Mouse (Mus musculus): Measurements from ENCODE around the gene Cpt1c. TPM values are rescaled to one million over a fixed set of nuclear protein-coding genes. Genes with fewer than 3 reads are reported as not detected.
A peak's percentile ranks its signal among the peaks of the same experiment; 100 is the strongest.
"Not testable (repeated sequence)": the region's sequence is repeated elsewhere in the genome, so short reads cannot be mapped to it uniquely, and the experiment has no call there.

Gene Cpt1c
- polyA plus RNA-seq (2012; rRNA removed), result 5.2 and 7.6 TPM in 2 replicates

DNA sequence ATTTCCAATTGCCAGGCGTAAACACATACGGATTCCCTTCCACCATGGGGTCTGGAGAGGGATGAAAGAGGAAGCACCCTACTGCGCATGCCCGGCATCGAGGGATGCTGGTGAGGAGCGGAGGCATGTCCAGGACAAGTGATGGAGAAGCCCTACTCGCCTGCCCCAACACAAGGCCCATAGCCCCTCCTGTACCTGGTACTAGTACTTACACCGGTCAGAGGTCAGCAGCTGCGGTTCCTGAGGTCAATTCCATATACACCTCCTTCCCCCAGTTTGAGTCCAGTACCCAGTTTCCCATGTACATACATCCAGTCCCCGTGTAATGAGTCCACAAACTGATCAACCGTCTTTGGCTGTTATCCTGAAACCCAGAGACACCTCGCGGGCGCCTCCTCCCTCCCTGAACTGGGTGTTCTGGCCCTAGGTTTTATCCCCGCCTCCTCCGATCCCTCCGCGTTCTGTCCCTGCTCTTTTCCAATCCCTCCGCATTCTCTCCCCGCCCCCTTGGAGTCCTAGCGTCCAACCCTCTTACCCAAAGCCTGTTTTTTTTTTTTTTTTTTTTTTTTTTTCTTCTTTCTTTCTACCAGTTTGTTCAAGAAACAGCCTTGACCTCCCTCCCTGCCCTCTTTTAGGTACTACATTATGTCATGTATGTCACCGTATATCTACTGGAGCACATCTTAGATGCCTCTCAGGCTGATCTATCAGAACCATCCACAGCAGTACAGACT lies at the start of gene Cpt1c:
TSS of gene Cpt1c (minus strand) at position 469 of the 734 bp plus-strand sequence.
- no peak within 1 kb of the TSS for H3K27ac ChIP-seq (ENCODE audit: insufficient read depth, low read depth, low read length)
- peak within 1 kb of the TSS; percentile 57 for H3K4me3 ChIP-seq (ENCODE audit: low read depth, low read length)
- peaks cover 5% of the 10 kb centered on the region for H3K4me1 ChIP-seq (ENCODE audit: control insufficient read depth, insufficient read depth, insufficient read length, low read length)
- 8% methylated on average over 22 of the region's 22 CpGs for WGBS
- H3K27me3 ChIP-seq (ENCODE audit: control insufficient read depth, insufficient read depth, low read length), result no peaks in the 10 kb centered on the region
- peaks cover 23% of the 10 kb centered on the region for H3K36me3 ChIP-seq (ENCODE audit: control insufficient read depth, insufficient read depth, low read length)
- TF ChIP-seq POLR2A (IDR thresholded peaks at IDR 0.05; ENCODE audit: low read depth, low read length) (0 out of 2 replicates have a peak, but pooled peaks have one; percentile 8), CTCF (IDR thresholded peaks at IDR 0.05; ENCODE audit: extremely low read depth, insufficient read length, insufficient replicate concordance, low read depth, low read length) (no peak)

DNA sequence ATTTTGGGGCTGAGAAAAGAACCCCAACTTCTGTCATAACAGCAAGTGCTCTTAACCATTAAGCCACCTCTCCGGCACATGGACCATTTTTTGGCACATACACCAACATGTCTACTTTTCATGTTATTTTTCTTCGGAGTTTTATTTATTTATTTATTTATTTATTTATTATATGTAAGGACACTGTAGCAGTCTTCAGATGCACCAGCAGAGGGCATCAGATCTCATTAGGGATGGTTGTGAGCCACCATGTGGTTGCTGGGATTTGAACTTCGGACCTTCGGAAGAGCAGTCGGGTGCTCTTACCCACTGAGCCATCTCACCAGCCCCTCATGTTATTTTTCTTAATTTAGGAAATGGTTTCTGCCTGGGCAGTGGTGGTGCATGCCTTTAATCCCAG lies 49.1 kb upstream of the Cpt1c start:
- peaks cover 14% of the 10 kb centered on the region for H3K36me3 ChIP-seq (ENCODE audit: control insufficient read depth, insufficient read depth, low read length)
- not testable (repeated sequence) for H3K4me3 ChIP-seq (ENCODE audit: low read depth, low read length); H3K4me1 ChIP-seq (ENCODE audit: control insufficient read depth, insufficient read depth, insufficient read length, low read length); H3K27ac ChIP-seq (ENCODE audit: insufficient read depth, low read depth, low read length); H3K27me3 ChIP-seq (ENCODE audit: control insufficient read depth, insufficient read depth, low read length)
- 63% methylated on average over 5 of the region's 5 CpGs for WGBS
- TF ChIP-seq CTCF (IDR thresholded peaks at IDR 0.05; ENCODE audit: extremely low read depth, insufficient read length, insufficient replicate concordance, low read depth, low read length), result peak; percentile 31; the same call in 1 of the 2 replicates

DNA sequence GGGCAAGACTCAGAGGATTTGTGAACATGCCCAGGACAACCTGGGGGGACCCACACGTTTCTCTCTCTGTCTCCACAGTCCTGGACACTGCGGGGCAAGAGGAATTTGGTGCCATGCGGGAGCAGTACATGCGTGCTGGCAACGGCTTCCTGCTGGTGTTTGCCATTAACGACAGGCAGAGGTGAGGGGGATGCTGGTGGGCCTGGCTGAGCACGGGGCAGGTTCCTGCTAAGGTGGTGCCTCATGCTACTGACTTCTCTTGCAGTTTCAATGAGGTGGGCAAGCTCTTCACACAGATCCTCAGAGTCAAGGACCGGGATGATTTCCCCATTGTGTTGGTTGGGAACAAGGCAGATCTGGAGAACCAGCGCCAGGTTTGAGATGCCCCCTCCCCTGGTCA lies 45.6 kb upstream of the Cpt1c start:
- H3K27ac ChIP-seq (ENCODE audit: insufficient read depth, low read depth, low read length), result no peak overlapping the region
- TF ChIP-seq POLR2A (IDR thresholded peaks at IDR 0.05; ENCODE audit: low read depth, low read length), result no peak
- TF ChIP-seq CTCF (IDR thresholded peaks at IDR 0.05; ENCODE audit: extremely low read depth, insufficient read length, insufficient replicate concordance, low read depth, low read length), result no peak
- WGBS, result 83% methylated on average over 9 of the region's 9 CpGs

DNA sequence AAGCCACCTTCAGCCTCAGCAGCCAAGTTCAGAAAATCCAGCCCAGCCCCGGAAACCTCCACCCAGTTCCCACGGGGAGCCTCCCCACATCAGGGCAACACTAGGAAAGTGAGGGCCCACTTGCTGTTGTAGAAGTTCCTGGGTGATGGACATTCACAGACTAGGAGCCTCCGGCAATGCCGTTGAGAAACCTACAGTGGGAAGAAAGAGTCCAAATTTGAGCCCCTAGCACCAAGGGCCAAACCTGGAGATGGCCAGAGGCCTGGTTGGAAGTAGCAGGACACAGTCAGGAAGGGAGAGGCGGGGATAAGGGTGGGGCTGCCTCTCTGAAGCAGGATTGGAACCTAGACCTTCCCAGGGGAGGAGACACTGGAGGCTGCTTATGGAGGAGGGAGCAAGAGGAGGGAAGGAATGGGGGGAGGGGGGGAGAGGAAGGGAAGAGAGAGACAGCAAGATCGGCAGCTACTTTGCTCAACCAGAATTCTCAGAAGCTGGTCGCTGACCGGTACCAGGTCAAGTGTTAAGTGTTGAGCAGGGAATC lies 44.5 kb upstream of the Cpt1c start:
- Histone ChIP-seq H3K27me3 (ENCODE audit: control insufficient read depth, insufficient read depth, low read length) (no peaks in the 10 kb centered on the region), H3K4me1 (ENCODE audit: control insufficient read depth, insufficient read depth, insufficient read length, low read length) (peaks cover 5% of the 10 kb centered on the region; the same call in 1 of the 2 replicates), H3K36me3 (ENCODE audit: control insufficient read depth, insufficient read depth, low read length) (no peaks in the 10 kb centered on the region), H3K4me3 (ENCODE audit: low read depth, low read length) (peak overlapping the region; percentile 43), H3K27ac (ENCODE audit: insufficient read depth, low read depth, low read length) (peak overlapping the region; percentile 76)
- 35% methylated on average over 8 of the region's 8 CpGs for WGBS
- TF ChIP-seq CTCF (IDR thresholded peaks at IDR 0.05; ENCODE audit: extremely low read depth, insufficient read length, insufficient replicate concordance, low read depth, low read length), result no peak
- peak; percentile 32; the same call in 1 of the 2 replicates for TF ChIP-seq POLR2A (IDR thresholded peaks at IDR 0.05; ENCODE audit: low read depth, low read length)

More for the DNA sequence above, 45.6 kb upstream of the Cpt1c start:
- H3K4me1 ChIP-seq (ENCODE audit: control insufficient read depth, insufficient read depth, insufficient read length, low read length), result peaks cover 5% of the 10 kb centered on the region; the same call in 1 of the 2 replicates
- no peak overlapping the region for H3K4me3 ChIP-seq (ENCODE audit: low read depth, low read length)
- H3K36me3 ChIP-seq (ENCODE audit: control insufficient read depth, insufficient read depth, low read length), result no peaks in the 10 kb centered on the region
- H3K27me3 ChIP-seq (ENCODE audit: control insufficient read depth, insufficient read depth, low read length), result no peaks in the 10 kb centered on the region

DNA sequence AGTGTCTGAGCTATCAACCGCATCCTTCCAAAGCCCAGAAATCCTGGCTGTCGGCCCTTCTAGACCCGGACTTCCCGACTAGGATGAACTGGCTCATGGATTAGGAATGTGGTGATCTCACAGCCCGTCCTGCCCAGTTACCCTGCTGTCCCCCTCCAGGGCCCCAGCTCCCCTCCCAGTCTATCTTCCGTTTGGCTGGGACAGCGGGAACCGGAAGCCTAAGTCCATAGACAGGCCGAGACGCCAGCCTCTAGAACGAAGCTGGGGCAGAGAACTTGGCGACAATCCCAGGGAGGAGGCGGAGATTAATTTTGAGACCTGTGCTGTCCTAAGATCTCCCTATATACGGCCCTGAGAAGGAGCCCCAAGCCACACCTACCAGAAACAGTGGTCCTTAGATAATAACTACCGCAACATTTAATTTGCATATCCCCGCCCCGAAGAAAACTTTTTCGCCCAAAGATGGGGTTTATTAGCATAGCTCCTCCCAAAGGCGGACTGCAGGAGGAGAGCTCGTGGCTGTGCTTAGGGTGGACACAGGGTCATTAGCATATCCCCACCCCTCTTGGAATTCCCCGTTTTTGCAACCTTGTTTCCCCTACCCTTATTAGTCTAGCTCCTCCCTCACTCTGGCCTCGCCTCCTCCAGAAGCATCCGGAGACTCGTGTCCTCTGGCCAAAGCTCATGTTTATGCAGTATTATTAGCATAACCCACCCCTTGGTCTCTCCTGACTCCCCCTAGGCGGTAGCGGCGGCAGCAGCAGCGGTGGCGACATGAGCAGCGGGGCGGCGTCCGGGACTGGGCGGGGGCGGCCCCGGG lies 42.8 kb upstream of the Cpt1c start, which contains the start of gene Rras:
TSS of gene Rras (plus strand) at position 720 of the 820 bp plus-strand sequence.
- Histone ChIP-seq H3K4me1 (ENCODE audit: control insufficient read depth, insufficient read depth, insufficient read length, low read length) (peaks cover 5% of the 10 kb centered on the region; the same call in 1 of the 2 replicates), H3K36me3 (ENCODE audit: control insufficient read depth, insufficient read depth, low read length) (peaks cover 6% of the 10 kb centered on the region), H3K27me3 (ENCODE audit: control insufficient read depth, insufficient read depth, low read length) (no peaks in the 10 kb centered on the region), H3K27ac (ENCODE audit: insufficient read depth, low read depth, low read length) (peak within 1 kb of the TSS; percentile 97), H3K4me3 (ENCODE audit: low read depth, low read length) (peak within 1 kb of the TSS; percentile 68)
- peak; percentile 66; the same call in 1 of the 2 replicates for TF ChIP-seq POLR2A (IDR thresholded peaks at IDR 0.05; ENCODE audit: low read depth, low read length)
- TF ChIP-seq CTCF (IDR thresholded peaks at IDR 0.05; ENCODE audit: extremely low read depth, insufficient read length, insufficient replicate concordance, low read depth, low read length), result peak; percentile 18; the same call in 1 of the 2 replicates
- WGBS, result under 1% methylated on average over 36 of the region's 36 CpGs

DNA sequence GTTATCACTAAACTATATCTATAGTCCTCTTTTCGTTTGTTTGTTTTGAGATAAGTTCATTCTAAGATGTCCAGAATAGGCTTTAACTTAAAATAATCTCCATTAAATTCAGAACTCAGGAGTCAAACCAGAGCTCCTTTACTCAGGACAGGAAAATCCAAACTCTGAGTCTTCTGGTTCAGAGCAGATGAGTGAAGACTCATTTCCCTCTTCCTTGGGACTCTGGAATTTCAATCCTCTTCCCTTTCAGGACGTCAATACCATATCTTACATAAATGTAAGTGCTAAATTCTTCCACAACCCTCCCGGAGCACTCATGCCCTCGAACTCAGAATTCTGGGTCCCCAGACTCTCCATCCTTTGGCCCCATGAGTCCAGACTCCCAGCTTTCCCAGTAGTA lies 42.1 kb upstream of the Cpt1c start:
- under 1% methylated on average over 4 of the region's 4 CpGs for WGBS
- TF ChIP-seq CTCF (IDR thresholded peaks at IDR 0.05; ENCODE audit: extremely low read depth, insufficient read length, insufficient replicate concordance, low read depth, low read length), result no peak
- no peak for TF ChIP-seq POLR2A (IDR thresholded peaks at IDR 0.05; ENCODE audit: low read depth, low read length)
- H3K4me3 ChIP-seq (ENCODE audit: low read depth, low read length), result peak overlapping the region; percentile 51
- peak overlapping the region; percentile 97 for H3K27ac ChIP-seq (ENCODE audit: insufficient read depth, low read depth, low read length)
- H3K36me3 ChIP-seq (ENCODE audit: control insufficient read depth, insufficient read depth, low read length), result peaks cover 13% of the 10 kb centered on the region
- no peaks in the 10 kb centered on the region for H3K27me3 ChIP-seq (ENCODE audit: control insufficient read depth, insufficient read depth, low read length)
- peaks cover 5% of the 10 kb centered on the region; the same call in 1 of the 2 replicates for H3K4me1 ChIP-seq (ENCODE audit: control insufficient read depth, insufficient read depth, insufficient read length, low read length)
